Mouse (Mus musculus) activated CD4-positive, CD25-positive, alpha-beta regulatory T cell, adult 4 months (primary cell): ENCODE results near the gene Nell2. TPM values are rescaled to one million over a fixed set of nuclear protein-coding genes. Genes with fewer than 3 reads are reported as not detected.

Experiments
- ATAC-seq: one replicate; pipeline ENCODE4 v1.8.0; 2017
- polyA plus RNA-seq, 2 experiments: library from polyadenylated mRNA; unstranded; fragments of 100-300 nt; shearing (Covaris generic); gene quantifications; one replicate each; pipeline ENCODE4 v1.2.1; 2017

The Nell2 gene
- polyA plus RNA-seq, 2 experiments from 2014 or later, result not detected

DNA sequence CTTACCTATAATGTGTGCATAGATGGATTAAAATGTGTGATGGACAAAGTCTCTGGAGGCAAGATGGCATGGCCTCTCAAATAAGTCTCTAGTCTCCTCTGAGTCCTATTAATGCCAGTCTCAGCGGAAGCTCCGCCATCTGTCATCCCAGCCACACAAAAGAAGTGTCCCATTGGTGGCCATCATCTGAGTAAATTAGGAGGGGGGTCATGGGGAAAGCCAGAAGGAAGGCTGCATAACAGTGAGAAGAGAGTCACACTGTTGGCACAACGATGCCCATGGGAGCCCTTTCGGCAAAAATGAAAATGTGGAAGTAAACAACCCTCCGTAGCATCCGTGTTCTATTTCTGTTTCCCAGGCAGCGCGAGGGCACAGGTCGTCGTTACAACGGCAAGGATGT is 446.7 kb downstream of the Nell2 start:
- ATAC-seq, result no peak

DNA sequence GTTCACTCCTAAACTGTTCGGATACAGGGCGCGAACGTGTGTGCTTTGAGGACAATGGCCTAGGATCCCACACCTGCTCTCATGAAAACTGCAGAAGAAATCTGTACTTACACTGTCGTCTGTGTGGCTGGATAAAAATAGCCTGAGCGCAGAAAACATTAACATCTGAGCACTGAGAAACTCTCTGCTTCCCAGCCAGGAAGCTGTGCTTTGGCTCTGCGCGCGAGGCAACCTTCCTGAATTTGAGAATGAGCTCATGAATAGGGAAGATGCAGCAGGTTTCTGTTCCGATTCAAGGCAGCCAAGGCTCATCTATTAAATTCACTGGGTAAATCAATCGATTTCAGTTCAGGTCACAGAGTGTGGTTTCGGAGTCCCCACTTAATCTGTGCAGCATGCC is 453.0 kb downstream of the Nell2 start:
- no peak for ATAC-seq

DNA sequence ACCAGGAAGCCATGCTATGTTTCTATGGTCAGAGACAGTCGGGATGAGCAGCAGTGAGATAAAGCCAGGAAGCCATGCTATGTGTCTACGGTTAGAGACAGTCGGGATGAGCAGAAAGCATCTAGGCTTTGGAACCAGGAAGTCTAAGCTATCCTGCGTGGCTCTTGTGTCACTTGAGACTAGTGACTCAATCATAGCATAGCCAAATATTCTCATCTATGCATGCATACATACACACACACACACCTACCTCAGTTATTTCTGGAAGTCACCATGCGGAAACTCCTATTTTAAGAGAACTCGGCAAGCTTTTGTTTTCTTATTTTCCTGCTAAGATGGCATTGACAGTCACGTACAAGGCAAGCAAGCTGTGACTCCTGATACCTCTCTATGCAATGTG is 457.5 kb downstream of the Nell2 start:
- no peak for ATAC-seq

DNA sequence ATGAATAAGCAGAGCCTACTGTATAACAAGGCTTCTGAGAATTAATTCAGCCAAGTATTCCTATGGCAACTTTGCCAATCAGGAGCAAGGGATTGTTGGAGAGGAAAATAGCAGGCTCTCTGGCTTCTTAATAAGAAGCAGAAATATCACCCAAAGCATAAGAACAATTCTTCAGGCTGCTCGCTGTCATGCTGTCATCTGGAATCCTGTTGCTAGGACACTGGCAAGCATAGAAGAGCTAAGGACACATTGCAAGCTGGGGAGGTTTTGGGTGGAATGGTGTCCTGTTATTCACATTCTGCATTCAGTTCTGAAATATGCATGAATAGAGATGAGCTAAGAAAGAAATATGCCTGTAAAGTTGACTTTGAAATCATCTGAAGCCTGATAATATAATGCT is 459.6 kb downstream of the Nell2 start:
- no peak for ATAC-seq

DNA sequence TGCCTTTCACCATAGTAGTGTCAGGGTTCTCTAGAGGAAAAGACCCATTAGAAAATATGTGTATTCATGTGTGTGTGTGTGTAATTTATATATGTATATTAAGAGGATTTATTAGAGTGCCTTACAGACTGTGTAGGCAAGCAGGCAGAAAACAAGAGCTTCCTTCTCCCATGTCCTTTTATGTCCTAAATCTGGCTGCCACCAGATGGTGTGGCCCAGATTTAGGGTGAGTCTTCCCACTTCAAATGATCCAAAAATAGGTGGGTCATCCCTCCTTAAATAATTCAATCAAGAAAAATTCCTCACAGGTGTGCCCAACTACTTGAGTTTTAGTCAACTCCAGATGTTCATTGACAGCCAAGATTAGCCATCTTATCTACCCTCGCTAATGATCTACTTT is 460.3 kb downstream of the Nell2 start:
- ATAC-seq, result no peak

DNA sequence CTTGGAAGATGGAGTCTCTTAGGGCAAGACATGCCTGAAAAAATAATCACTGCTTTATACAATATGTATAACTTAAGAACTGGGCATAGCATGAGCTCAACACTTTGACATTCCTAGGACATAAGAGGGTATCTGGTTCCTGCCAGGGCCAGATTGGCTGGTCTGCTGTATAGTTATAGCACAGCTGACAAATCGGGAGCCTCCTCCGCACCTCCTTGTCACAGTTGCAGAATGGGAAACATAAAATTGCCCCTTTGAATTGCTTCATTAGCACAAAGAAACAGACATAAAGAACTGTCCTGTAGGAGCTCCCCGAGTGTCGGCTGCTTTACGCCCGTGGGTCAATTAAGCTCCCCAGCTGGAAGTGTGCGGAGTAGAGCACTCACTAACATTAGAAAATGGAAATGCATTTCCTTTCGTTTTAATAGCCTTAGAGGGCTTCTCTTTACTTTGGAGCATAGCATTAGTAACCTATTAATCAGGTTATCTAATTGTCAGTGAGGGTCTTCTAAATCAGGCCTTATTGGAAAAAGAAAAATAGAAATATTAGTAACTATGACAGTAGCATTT is 473.2 kb downstream of the Nell2 start:
- no peak for ATAC-seq

DNA sequence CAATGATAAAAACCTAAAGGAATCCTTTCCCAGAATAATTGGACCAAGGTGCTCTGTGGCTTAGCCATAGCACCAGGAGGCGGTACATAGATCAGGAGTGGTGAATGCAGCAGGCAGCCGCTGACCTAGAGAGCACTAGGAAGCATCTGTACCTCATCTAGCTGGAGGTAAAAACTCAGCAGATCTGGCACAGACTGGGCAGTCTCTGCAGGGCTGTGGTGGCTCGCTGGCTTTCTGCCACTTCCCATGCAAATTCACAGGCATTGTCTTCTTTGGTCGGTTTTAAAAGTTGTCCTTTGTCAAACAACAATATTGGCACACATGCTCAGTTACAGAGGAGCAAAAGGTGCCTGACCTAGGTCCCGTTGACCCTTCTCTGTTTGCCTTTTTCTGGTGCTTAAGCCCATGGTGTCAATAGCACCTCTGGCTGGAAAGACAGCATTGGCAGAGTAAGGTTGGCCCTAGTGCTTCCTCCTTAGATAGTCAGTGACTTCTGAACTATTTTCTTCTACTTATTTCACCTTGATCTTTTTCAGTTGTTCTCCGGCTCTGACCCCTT is 479.1 kb downstream of the Nell2 start:
- ATAC-seq, result no peak

DNA sequence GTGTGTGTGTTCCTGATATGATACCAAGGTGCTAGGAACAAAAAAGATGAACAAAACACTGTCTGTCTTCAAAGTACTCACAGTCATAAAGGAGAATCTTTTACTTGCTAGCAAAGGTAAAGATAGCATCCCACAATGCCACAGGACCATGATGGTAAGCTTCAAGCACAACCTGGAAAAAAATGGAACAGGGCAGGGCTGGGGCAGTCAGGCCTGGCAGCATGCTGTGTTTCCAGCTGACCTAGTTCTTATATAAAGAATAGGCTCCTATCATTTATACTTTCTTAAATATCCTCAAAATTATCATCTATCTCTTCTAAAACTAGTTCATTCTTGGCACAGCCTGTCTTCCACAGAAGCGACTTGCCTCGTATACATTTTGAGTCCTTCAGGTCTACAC is 480.9 kb downstream of the Nell2 start:
- no peak for ATAC-seq

DNA sequence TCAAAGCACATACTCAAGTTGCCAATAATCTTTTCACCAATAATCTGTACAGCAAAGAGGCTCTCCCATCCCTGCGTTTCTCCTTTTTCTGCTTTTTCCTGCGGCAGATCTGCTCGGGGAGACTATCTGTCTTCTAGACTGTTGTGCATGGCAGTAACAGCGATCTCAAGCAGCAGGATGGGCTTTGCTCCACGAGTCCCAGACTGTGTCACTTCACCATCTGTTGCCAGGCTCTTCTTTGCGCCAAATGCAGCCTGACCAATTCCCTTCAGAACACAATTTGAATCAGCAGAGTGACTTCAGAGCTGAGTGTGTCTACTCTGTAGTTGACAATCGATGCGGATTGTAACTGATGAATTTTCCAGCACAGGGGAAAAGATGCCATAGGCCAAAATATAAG is 484.3 kb downstream of the Nell2 start:
- no peak for ATAC-seq

DNA sequence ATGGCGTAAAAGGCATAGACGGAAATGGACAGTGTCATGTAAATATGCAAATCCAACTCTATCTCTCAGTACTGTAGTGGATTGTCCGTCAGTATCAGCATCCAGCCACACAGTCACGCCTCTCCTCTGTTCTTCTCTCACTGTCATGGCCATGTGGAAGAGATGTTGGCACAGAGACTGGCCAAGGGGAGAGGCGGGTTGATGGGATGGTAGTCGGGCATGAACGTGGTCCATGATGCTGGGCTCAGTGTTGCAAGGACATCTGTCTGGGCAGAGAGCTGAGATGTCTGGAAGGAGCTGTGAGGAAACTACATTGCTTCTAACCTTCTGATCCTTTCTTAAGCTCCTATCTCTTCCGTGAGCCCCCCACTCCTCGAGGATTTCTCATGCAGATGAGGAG is 485.9 kb downstream of the Nell2 start:
- no peak for ATAC-seq

DNA sequence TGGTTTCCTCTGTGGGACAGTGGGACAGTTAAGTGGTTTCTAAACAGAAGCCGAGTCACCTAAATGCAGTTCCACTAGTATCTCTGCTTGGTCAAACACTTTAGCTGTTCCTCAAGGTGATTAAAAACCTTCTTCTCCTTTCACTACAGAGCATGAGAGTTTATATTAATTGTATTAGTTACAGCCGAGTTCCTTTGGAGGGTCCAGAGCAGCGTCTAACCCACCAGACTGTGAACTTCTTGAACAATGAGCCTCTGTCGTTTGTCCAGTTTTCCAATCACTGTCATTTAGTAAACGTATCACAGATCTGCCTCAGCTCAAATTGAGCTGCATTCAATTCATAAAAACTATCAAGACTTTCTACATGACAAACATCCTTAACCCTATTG is 498.9 kb downstream of the Nell2 start:
- ATAC-seq, result no peak

DNA sequence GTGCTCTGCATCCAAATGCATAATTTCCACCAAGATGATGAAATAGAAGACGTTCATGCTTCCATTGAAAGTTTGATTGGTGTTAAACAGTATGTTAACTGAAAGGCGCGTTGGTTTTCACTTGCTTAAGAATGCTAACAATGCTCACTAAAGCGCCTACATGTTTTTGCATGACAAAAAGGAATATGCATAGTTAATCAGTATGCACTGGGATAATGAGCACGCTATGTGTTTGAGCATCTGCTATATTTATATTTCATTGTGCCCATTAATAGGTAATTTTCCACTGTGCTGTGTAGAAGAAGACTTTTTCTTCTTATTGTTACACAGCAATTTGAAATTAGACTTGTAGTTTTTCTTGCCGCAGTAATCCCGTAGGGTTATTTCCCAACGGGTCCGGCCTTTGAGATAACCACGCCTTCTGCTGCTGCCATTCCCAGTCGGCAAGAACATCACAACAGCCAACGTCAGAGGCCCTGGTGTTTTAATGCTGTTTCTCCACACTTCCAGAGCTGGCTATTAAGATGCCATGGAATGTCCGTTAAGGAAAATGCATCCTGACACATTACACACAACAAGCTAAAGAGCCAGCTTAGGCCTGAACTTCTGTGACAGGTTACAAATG is 499.4 kb downstream of the Nell2 start:
- ATAC-seq, result no peak

Other genes with a start within 250 kb of the Nell2 start
- gene Dbx2, start 127.4 kb upstream of the Nell2 start, polyA plus RNA-seq, result not detected